Mouse (Mus musculus) intestine, embryonic 14.5 days (tissue): ENCODE results near the gene Morf4l1. TPM values are rescaled to one million over a fixed set of nuclear protein-coding genes. Genes with fewer than 3 reads are reported as not detected.
"Not testable (repeated sequence)": the region's sequence is repeated elsewhere in the genome, so short reads cannot be mapped to it uniquely, and the experiment has no call there.

Experiments
- ATAC-seq: fragments of 200-750 bp; cut with Nextera tagmentation; replicated peaks from 2 replicates; pipeline ENCODE4 v1.8.0; 2017; ENCODE audit warnings: low read depth, moderate number of reproducible peaks, moderate TSS enrichment, moderate library complexity; ENCODE audit not compliant: low FRiP score, low TSS enrichment
- DNase-seq: peaks from one replicate; pipeline ENCODE4 v3.0.0-alpha.2; 2018; ENCODE audit warnings: low spot score
- H3K27ac ChIP-seq: fragments of 300-500 bp; sonication (generic); 2 replicates; pipeline ENCODE4 v1.5.1; 2014; ENCODE audit warnings: low read depth, mild to moderate bottlenecking, control low read depth
- H3K27me3 ChIP-seq: fragments of 300-500 bp; sonication (generic); replicated peaks from 2 replicates; pipeline ENCODE4 v1.6.1; 2014; ENCODE audit warnings: low read length, control low read depth; ENCODE audit not compliant: control insufficient read depth, insufficient read depth
- H3K36me3 ChIP-seq: fragments of 300-500 bp; sonication (generic); 2 replicates; pipeline ENCODE4 v1.6.1; 2014; ENCODE audit warnings: low read length, control low read depth; ENCODE audit not compliant: control insufficient read depth, insufficient read depth
- H3K4me1 ChIP-seq: fragments of 300-500 bp; sonication (generic); replicated peaks from 2 replicates; pipeline ENCODE4 v1.6.1; 2014; ENCODE audit warnings: low read length, control low read depth, mixed read lengths; ENCODE audit not compliant: control insufficient read depth, insufficient read depth
- H3K4me2 ChIP-seq: fragments of 300-500 bp; sonication (generic); 2 replicates; pipeline ENCODE4 v1.6.1; 2014; ENCODE audit warnings: low read length
- H3K4me3 ChIP-seq: fragments of 300-500 bp; sonication (generic); 2 replicates; pipeline ENCODE4 v1.5.1; 2014; ENCODE audit warnings: low read depth, low read length, control low read depth, mixed read lengths
- H3K9ac ChIP-seq: fragments of 300-500 bp; sonication (generic); 2 replicates; pipeline ENCODE4 v1.6.1; 2014; ENCODE audit warnings: mild to moderate bottlenecking, low read length
- H3K9me3 ChIP-seq: fragments of 300-500 bp; sonication (generic); 2 replicates; pipeline ENCODE4 v1.6.1; 2016; ENCODE audit warnings: low read length, control low read depth; ENCODE audit not compliant: control insufficient read depth
- WGBS: fragments of 180-500 bp; shearing (Covaris S2); extraction: QIAGEN DNeasy Blood & Tissue Kit; methylation state at CpG from one replicate; pipeline ENCODE4 v1.1.7; 2014; 5-methylcytosine and 5-hydroxymethylcytosine counted together
- polyA plus RNA-seq: library from polyadenylated mRNA; unstranded; fragments of >200 nt; fragmentation: Nextera tagmentation; extraction: Ambion mirVana; gene quantifications from 2 replicates; pipeline ENCODE4 v1.2.1, GENCODE M21; 2014

The Morf4l1 gene
- polyA plus RNA-seq, 1 experiment from 2014 or later = 414 TPM

DNA sequence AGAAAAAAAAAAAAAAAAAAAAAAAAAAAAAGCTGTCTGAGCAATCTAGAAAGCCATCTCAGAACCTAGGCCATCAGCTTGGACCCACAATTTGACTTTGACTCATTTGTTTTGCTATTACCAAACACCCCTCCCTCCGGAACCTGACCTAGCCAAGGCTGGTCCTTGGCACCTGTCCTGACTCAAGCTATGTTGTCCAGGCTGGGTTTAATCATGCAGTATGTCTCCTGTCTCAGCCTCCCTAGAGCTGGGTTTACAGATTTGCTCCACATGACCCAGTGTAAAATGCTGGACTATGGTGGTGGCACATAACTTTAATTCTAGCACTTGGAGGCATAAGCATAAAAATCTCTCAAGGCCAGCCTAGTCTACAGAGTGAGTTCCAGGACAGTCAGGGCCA is 31.6 kb downstream of the Morf4l1 start:
- Histone ChIP-seq H3K27ac (no peak overlapping the region), H3K4me1 (no peaks in the 10 kb centered on the region), H3K4me3 (no peak overlapping the region), H3K27me3 (no peaks in the 10 kb centered on the region), H3K36me3 (peaks cover 9% of the 10 kb centered on the region; the same call in 1 of the 2 replicates), H3K9ac (no peak overlapping the region), H3K4me2 (no peak overlapping the region), H3K9me3 (no peaks in the 10 kb centered on the region)
- ATAC-seq (0 out of 2 replicates have a peak, but pooled peaks have one; percentile 16), DNase-seq (no peak)
- 80% methylated on average over 1 of the region's 1 CpGs for WGBS

DNA sequence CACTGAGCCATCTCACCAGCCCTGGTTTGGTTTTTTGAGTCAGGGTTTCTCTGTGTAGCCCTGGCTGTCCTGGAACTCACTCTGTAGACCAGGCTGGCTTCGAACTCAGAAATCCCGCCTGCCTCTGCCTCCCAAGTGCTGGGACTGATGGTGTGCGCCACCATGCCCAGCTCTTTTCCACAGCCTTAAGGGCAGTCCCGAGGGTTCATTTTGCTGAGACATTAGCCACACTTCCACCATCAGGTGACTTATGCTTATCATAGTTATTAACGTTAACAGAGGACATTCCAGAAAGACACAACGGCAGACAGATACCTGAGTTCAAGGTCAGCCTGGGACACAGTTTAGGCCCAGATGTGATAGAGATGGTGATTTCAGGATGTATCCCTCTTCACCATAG is 32.6 kb downstream of the Morf4l1 start:
- ATAC-seq, H3K27ac ChIP-seq, H3K4me1 ChIP-seq, H3K4me3 ChIP-seq, H3K27me3 ChIP-seq, DNase-seq, H3K36me3 ChIP-seq, H3K9ac ChIP-seq, H3K4me2 ChIP-seq, H3K9me3 ChIP-seq: not testable (repeated sequence)
- WGBS = 80% methylated on average over 6 of the region's 6 CpGs

DNA sequence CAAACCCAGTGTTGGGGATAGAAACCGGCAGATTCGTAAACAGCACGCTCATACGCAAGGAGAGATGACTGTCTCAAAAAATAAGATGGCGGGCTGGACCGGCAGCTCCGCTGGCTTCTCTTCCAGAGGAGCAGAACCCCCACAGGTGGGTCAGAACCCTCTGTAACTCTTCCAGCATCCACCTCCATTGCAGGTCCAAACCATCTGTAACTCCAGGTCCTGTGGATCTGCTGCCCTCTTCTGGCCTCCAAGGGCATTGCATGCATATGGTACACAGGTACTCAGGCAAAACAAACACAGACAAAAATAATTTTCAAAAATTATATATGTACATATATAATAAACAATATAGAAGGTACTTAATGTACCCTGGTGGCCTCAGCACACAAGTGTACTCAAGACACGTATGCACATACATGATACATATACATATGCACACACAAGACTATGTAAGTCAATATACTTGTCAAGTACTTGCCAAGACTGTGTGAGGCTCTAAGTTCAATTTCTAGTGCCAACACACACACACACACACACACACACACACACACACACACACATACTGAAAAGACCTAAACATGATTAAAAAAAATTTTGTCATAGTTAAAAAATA is 37.6 kb downstream of the Morf4l1 start:
- H3K27ac ChIP-seq = no peak overlapping the region
- no peaks in the 10 kb centered on the region for H3K4me1 ChIP-seq
- WGBS = 56% methylated on average over 8 of the region's 8 CpGs
- H3K9me3 ChIP-seq = no peaks in the 10 kb centered on the region
- no peak overlapping the region for H3K9ac ChIP-seq
- H3K4me3 ChIP-seq = no peak overlapping the region
- H3K36me3 ChIP-seq = no peaks in the 10 kb centered on the region
- DNase-seq (peak; percentile 82), ATAC-seq (0 out of 2 replicates have a peak, but pooled peaks have one; percentile 16)
- no peak overlapping the region for H3K4me2 ChIP-seq
- H3K27me3 ChIP-seq = no peaks in the 10 kb centered on the region

DNA sequence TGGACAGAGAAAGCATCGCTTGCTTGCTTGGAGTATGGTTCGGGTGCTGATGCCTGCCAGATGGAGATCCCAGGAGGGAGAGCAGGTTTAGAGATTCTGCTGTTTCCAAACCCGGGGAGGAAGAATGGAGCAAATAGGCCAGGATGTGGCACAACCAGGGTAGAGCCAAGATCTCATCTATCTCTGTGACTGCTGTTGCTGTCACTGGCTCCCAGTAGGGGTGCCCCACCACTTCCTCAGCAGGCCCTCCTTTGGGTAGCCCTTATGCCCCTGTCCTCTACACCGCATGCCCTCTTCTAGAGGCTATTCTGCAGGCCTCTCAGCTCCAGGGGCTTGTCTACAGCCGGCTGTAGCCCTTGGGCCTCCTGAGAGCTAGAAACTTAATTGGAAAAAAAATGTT is 38.4 kb downstream of the Morf4l1 start:
- 83% methylated on average over 5 of the region's 5 CpGs for WGBS
- Histone ChIP-seq H3K27ac (no peak overlapping the region), H3K4me2 (no peak overlapping the region), H3K4me3 (no peak overlapping the region), H3K36me3 (no peaks in the 10 kb centered on the region), H3K27me3 (no peaks in the 10 kb centered on the region), H3K4me1 (no peaks in the 10 kb centered on the region), H3K9ac (no peak overlapping the region), H3K9me3 (no peaks in the 10 kb centered on the region)
- no peak for ATAC-seq
- peak; percentile 31 for DNase-seq

DNA sequence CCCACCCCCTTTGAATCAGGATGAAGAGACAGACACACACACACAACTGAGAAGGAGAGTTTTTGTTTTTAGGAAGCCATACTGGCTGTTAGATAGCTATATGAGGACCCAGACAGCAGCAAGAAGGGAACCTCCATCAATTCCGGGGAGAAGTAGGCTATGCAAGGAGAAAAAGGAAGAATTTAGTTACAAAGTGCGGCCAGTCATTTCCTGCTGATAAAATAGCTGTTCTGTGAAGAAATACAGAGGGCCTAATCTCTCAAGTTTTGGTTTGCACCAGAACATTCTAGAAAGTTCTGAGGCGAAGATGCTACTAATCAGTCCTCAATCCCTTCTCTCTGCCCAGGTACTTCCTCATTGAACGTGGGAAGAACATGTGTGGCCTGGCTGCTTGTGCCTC is 39.2 kb downstream of the Morf4l1 start:
- no peaks in the 10 kb centered on the region for H3K9me3 ChIP-seq
- H3K27me3 ChIP-seq = no peaks in the 10 kb centered on the region
- WGBS = 82% methylated on average over 4 of the region's 4 CpGs
- no peaks in the 10 kb centered on the region for H3K36me3 ChIP-seq
- DNase-seq = no peak
- H3K27ac ChIP-seq = no peak overlapping the region
- H3K4me3 ChIP-seq = no peak overlapping the region
- H3K4me2 ChIP-seq = no peak overlapping the region
- H3K9ac ChIP-seq = no peak overlapping the region
- ATAC-seq = no peak
- H3K4me1 ChIP-seq = no peaks in the 10 kb centered on the region

DNA sequence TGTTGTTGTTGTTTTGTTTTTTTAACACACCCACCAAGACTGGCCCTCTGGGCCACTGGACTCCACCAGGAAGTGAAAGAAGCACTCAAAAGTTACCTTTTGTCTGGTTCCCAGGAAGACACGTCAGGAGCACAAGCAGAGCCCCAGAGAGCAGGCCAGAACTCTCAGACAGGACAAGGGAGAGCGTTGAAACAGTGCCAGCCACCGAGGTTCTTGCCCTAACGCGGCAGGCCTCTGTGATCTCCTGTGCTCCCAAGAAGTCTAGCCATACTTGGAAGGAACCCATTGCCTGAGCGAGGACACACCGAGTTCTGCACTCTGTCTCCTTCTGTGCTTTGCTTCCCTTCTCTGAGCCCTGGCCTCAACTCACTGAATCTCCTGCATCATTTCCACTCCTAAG is 44.4 kb downstream of the Morf4l1 start:
- H3K4me3 ChIP-seq = no peak overlapping the region
- DNase-seq (no peak), ATAC-seq (no peak)
- no peak overlapping the region for H3K27ac ChIP-seq
- 83% methylated on average over 7 of the region's 7 CpGs for WGBS
- H3K4me2 ChIP-seq = no peak overlapping the region
- no peaks in the 10 kb centered on the region for H3K9me3 ChIP-seq
- no peaks in the 10 kb centered on the region for H3K36me3 ChIP-seq
- H3K4me1 ChIP-seq = no peaks in the 10 kb centered on the region
- no peaks in the 10 kb centered on the region for H3K27me3 ChIP-seq
- no peak overlapping the region for H3K9ac ChIP-seq

DNA sequence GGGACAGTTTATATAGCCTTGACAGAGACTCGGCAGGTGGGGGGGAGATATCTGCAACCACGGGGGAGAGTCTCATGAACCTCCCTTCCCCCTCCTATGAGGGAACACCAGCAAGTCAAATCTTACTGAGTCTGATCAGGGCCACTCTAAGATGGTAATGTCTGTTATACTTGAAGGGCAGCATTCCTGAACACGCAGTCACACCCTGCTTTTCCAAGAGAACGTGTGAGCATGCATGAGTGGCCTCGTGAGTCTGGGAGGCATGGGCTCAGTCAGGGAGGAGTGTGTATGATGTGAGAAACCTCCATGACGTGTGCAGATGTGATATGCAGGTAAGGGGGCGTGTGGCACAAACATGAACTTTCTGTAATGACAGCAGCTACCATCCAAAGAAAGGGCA is 45.1 kb downstream of the Morf4l1 start:
- Histone ChIP-seq H3K4me2 (no peak overlapping the region), H3K9me3 (no peaks in the 10 kb centered on the region), H3K27me3 (no peaks in the 10 kb centered on the region), H3K27ac (no peak overlapping the region), H3K9ac (no peak overlapping the region), H3K4me3 (no peak overlapping the region), H3K36me3 (no peaks in the 10 kb centered on the region), H3K4me1 (no peaks in the 10 kb centered on the region)
- ATAC-seq (peak; percentile 84), DNase-seq (no peak)
- WGBS = 66% methylated on average over 7 of the region's 7 CpGs

DNA sequence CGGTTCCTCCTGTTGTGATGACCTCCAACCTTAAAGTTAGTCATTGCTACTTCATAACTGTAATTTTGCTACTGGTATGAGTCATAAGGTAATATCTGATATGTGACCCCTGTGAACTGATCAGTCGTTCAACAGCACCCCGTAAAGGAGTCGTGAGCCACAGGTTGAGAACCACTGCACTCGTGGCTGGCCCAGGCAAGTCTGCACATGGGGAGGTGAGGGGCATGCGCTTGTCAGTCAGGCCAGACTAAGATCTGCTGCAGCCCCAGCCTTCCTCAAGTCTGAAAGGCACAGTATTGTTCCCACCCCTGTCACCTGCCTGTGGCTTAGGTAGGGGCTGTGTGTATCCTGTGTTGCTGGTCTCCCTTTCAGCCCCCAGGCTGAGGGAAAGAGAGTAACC is 45.8 kb downstream of the Morf4l1 start:
- H3K9ac ChIP-seq = no peak overlapping the region
- H3K36me3 ChIP-seq = no peaks in the 10 kb centered on the region
- DNase-seq (no peak), ATAC-seq (no peak)
- H3K4me2 ChIP-seq = no peak overlapping the region
- H3K9me3 ChIP-seq = no peaks in the 10 kb centered on the region
- no peak overlapping the region for H3K27ac ChIP-seq
- WGBS = 84% methylated on average over 6 of the region's 6 CpGs
- H3K4me3 ChIP-seq = no peak overlapping the region
- no peaks in the 10 kb centered on the region for H3K27me3 ChIP-seq
- H3K4me1 ChIP-seq = no peaks in the 10 kb centered on the region

DNA sequence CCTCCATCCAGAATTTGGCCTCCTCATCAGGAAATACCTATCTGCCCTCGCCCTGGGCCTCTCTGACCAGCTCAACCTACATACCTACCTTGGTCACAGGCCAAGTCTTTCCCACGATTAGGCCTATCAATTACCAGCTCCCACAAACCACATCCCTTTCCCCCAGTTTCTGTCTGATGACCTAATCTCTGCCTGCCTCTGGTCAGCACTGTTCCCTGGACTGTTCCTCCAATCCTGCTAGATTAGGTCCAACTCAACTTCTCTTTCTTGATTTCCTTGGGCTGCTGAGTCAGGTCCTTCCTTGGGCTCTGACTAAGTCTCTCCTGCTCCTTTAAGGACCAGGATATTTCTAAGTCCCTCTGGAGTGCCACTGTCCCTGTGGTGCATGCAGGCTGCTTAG is 47.2 kb downstream of the Morf4l1 start:
- WGBS = 76% methylated on average over 2 of the region's 2 CpGs
- H3K4me2 ChIP-seq = no peak overlapping the region
- ATAC-seq (no peak), DNase-seq (no peak)
- no peaks in the 10 kb centered on the region for H3K9me3 ChIP-seq
- no peak overlapping the region for H3K4me3 ChIP-seq
- no peaks in the 10 kb centered on the region for H3K4me1 ChIP-seq
- no peaks in the 10 kb centered on the region for H3K36me3 ChIP-seq
- H3K27me3 ChIP-seq = no peaks in the 10 kb centered on the region
- H3K9ac ChIP-seq = no peak overlapping the region
- H3K27ac ChIP-seq = no peak overlapping the region
